Mouse (Mus musculus): ENCODE measurements around the gene Fgfr2. TPM values are rescaled to one million over a fixed set of nuclear protein-coding genes. Genes with fewer than 3 reads are reported as not detected.

The Fgfr2 gene
- total RNA-seq, 2 experiments from 2014 or later, result 1.7 to 3.7 TPM

DNA sequence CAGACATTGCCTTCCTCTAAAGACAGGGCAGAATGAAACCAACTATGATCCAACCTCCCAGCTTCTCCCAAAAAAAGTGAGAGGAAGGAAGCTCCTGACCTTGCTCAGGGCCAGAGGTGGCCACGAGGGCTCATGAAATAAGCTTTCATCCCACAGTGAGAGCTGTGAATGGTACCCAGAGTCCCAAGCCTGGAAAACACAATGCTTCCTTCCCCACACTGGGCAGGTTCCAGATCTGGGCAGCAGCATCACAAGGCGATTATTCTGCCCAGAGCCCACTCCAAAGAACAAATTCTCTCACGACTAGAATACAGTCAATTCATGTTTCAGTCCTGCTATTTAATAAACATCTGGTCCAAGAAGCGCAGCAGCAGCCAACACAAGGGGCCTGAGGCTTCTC, 2879.3 kb downstream of the Fgfr2 start:
- no peak for ATAC-seq (replicated peaks; ENCODE audit: low FRiP score, poor library complexity, severe bottlenecking)

DNA sequence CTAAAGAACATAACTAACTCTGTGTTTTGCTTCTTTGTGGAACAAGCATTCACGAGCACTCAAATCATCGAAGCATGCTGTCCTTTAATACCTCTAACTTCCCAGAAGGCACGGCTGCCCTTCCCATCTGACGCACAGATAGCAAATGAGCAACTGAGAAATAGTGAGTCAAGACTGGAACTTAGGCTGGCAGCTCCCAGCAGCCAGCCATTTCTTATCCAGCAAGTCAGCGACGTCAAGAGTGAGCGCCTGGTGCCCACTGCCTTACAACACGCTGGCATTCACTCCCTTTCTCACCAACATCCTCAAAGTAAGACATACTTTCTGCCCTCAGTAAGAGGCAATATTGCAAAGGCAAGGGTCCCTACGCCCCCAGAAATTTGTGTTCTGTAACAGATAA, 2883.0 kb downstream of the Fgfr2 start:
- ATAC-seq (replicated peaks; ENCODE audit: low FRiP score, poor library complexity, severe bottlenecking), result no peak

DNA sequence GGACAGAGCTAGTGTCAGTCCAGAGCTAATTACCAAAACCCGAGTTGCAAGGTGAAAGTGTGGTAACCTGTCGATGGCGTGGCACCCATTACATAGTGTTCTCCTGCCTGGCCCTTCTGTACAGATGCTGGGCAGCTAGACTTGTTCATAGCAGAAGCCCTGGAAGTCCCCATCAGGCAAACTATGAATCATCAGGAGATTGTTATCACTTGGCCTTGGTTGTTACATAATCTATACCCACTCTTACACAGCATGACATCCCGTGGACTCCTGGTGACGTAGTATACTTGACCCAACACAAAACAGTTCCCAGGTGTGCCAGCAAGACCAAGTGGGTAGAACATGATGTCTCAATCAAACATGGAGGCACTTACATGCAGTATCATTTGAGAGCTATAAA, 2885.9 kb downstream of the Fgfr2 start:
- ATAC-seq (replicated peaks; ENCODE audit: low FRiP score, poor library complexity, severe bottlenecking), result no peak

DNA sequence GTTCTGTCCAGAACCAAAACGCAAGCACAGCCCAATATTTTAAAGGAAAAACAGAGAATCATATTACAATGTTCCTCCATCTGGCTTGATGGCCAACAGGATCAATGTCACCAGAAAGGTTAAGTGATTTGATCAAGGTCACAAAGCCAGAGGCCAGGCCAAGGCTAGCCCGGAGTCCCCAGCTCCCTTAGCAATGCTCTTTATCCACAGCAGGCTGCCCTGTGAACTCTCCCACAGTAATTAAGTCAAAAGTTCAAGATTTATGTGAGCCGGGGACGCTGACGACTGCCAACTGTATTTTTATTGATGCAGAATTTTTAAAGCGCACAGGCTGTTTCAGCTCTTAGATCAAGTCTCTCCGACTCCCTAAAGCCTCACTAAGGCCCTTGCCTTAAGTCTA, 2889.4 kb downstream of the Fgfr2 start:
- ATAC-seq (replicated peaks; ENCODE audit: low FRiP score, poor library complexity, severe bottlenecking), result no peak

DNA sequence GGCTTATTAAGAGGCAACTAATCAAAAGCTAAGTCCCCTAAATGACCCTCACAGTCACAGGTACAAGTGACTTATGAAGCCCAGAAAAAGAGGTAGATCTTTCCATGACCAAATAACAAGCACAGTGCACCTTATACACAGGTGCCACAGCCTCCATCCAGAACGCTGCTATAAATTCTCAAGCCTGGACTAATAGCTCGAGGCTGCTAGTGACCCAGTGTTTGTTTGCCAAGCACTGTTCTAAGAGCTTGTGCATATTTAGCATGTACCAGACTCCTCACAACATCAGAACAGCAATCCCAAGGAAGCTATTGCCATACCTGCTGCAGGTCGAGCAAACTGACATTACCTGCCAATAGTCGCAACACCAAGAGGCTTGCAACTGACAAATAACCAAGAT, 2893.1 kb downstream of the Fgfr2 start:
- ATAC-seq (replicated peaks; ENCODE audit: low FRiP score, poor library complexity, severe bottlenecking), result no peak

DNA sequence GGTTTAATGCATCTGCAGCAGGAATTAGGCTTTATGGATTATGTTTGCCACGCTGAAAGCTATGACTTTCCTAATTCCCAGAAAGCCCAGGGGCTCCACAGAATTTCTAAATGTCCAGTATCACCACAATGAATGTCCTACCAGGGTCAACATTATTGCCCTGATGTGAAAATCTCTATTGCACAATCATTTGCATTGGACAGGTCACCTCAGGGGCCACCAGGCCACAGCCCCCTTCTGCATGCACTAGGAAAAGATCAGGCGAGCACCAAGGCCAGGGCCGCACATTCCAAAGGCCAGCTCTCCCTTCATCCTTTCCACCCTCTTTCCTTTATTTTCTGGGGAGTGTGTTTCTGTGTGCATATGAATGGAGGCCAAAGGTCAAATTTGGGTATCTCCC, 2897.9 kb downstream of the Fgfr2 start:
- no peak for ATAC-seq (replicated peaks; ENCODE audit: low FRiP score, poor library complexity, severe bottlenecking)

DNA sequence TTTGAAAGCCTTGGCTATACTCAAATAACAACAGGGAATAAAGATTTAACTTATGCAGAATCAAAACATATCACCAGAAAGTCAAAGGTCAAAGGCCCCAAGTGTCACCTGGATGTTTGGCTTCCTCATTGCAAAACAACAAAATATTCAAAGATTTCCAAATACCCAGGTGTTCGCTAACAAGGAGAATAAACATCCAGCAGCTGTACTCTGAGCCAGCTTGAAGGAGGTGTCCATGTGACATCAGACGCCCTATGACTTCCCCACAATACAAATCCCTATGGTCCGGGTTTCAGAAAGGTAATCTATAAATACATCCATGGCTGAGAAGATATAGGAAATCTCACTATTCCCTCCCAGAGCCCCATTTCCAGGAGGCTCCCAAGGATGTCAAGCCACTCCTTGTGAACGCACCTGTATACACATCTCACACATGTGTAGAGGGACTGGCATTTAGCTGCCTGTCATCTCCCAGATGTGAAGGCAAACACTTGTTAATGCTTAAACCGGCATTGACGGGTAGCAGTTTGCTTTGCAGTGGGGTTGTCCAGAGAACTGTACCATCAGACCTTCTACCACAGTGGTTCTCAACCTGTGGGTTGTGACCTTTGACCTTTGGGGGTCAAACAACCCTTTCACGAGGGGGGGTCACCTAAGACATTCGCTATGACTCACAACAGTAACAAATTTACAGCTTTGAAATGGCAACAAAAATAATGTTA, 2900.4 kb downstream of the Fgfr2 start:
- ATAC-seq (replicated peaks; ENCODE audit: low FRiP score, poor library complexity, severe bottlenecking), result no peak

DNA sequence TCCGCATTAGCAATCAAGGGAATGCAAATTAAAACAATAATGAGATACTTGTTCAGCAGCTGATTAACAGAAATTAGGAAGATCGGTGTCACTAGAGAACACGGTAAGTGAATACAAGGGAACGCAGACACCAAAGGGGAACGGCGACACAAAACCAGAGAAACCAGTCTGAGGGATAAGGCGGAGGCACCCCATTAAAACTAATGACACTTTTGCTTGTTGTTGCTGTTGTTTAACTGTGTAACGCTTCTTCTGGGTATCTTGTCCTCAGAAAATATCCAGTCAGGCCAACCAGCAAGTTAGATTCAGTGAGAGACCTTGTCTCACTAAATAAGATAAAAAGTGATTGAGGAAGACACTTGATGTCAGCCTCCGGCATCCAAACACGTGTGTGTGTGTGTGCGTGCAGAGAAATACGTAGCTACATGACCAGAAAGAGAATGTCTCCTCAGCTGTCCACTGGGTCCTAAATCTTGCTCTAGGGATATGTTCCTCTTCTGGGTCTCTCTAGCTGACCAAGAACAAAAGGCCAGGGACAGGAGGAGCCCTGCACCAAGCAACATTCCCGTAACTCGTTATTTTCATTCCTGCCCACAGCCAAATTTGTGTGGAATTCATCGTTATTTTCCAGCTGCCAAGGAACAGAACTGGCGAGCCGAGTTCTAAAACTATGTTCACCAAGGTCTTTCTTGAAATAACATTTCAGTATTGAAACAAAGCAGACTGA, 2901.3 kb downstream of the Fgfr2 start:
- ATAC-seq (replicated peaks; ENCODE audit: low FRiP score, poor library complexity, severe bottlenecking), result no peak

DNA sequence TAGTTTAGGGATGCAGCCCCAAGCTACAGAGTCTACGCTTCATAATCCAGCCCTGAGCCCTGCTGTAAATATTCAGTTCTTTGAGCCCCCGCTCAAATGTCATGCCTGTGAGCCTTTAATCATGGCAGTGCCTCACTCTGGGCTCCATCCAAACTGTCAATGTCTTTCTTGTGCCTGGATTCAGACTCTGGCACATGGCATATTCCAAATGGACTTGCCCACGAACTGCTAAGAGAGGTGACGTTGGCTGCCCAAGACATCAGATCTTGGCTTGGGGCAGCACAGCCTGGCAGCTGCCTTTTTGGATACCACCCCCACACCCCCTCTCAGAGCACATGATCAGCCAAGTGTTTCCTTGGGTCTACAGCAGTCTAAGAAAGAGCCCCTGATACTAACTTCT, 2902.5 kb downstream of the Fgfr2 start:
- no peak for ATAC-seq (replicated peaks; ENCODE audit: low FRiP score, poor library complexity, severe bottlenecking)

DNA sequence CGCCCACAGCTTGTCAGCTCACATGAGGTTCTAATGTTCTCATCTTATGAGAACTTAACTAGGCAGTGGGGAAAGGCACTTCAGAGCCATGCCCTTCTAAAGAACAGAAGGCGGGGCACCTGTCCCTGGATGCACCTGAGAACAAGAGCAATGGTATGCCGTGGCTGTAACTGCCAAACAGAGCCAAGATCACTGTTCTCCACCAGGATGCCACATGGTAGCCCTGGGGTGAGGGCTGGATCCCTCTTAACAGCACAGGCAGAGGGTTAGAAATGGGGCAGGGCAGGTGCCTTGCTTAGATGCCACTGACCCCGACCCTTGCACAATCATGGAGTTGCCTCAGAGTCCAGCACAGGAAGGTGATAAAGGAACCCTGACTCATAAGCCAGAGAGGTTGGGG, 2903.3 kb downstream of the Fgfr2 start:
- no peak for ATAC-seq (replicated peaks; ENCODE audit: low FRiP score, poor library complexity, severe bottlenecking)

DNA sequence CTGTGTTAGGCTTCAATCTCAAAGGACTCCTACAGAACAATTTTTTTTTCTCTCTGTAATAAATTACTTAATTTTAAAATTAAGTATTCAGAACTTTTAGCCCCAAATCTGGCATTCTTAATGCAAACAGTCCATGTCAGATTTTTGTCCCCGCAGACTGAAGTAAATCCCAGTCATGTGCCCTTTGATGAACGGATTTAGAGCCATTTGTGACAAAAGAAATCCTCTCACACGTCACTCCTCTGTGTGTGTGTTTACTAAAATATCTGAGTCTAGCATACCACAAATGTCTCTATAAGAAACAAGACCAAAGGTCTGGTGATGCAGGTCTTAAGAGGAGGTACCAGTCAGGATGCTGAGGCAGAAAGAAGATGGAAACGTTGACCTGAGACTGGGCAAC, 2906.9 kb downstream of the Fgfr2 start:
- no peak for ATAC-seq (replicated peaks; ENCODE audit: low FRiP score, poor library complexity, severe bottlenecking)

DNA sequence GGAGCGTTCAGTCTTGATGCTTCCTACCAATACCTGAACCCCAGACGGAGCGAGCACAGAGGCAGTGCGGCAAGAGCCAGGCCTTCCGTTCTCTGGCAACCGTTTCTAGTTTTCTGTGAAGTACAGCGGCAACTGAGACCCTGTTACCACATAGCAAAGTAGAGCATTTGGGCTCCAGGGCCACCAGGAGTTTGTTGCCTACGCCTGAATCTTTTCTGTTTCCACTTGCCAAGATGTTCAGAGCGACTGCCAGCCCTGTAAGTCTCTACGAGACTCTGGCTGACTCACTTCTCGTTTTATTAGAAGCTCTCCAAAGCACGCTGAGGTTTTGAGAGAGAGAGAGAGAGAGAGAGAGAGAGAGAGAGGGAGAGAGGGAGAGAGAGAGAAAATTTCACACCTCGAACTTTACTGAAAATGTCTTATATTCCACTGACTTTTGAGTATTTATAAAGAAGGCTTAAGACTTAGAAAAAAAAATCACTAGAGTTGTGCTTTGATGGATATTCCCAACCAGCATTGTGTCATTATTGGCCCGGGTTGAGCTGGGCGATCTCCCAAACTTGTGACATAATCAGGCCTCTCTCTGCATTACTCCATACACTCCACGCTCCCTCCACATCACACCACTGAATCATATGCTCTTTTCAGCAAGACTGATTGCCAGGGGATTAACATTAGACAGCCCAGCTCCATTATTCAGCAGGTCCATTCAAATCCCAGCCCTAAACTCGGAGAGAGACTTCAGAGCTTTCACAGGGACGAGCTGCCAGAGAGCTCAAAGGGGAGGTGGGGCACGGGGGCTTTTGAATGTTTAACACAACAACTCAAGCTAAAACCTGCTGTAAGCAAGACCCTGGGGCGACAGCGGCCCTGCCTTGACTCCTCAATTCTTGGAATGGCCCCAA, 2907.6 kb downstream of the Fgfr2 start:
- no peak for ATAC-seq (replicated peaks; ENCODE audit: low FRiP score, poor library complexity, severe bottlenecking)

DNA sequence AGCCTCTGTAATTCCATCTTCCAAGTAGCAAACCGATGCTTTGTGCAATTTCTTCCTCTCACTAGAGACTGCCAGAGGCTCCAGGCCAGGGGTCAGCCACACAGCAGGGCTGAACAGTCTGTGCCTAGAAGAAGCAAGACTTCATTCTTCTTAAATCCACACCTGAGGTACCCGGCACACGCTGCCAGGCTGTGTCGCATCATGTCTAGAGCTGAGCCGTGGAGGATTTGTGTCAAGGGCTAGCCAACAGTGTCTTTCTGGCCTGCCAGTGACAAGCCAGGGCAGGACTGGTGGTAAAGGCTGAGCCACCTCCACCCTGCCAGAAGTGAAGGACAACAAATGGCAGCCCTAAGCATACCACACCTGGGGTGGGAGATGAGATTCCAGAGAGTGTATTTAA, 2910.0 kb downstream of the Fgfr2 start:
- ATAC-seq (replicated peaks; ENCODE audit: low FRiP score, poor library complexity, severe bottlenecking), result no peak

DNA sequence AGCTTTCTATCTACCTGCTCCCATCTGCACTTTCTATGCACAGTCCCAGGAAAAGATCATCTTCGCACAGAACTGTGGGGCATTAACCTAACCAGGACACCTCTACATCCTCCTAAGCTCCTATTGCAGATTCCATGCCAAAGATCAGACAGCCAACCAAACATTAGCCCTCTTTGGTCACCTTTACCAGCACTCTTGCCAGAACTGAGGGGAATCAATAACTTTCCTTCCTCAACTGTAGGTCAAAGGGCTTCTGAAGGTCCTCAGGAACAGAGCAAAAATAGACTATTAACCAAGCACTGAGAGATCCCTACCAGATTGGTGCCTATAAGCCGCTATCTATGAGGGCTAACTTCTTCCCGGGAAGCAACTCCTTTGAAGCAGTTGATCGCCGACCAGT, 2911.7 kb downstream of the Fgfr2 start:
- ATAC-seq (replicated peaks; ENCODE audit: low FRiP score, poor library complexity, severe bottlenecking), result no peak

DNA sequence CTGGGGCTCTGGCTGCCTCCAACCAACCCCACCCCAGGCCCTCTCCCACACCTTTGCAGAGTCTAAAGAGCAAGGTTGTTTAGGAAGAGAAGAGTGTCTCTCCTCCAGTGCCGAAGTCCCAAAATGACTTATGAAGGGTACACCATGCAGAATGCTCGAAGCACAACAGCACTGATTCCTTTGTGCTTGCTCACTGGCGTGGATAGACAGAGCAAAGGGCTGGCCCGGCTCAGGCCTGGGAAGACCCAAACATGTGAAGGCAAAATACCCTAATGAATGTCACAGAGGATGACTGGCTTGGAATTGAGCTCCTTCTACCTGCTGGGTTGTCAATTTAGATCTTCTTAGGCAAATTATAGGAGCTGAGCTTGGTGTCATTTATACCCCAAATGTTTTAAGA, 2914.5 kb downstream of the Fgfr2 start:
- ATAC-seq (replicated peaks; ENCODE audit: low FRiP score, poor library complexity, severe bottlenecking), result no peak

DNA sequence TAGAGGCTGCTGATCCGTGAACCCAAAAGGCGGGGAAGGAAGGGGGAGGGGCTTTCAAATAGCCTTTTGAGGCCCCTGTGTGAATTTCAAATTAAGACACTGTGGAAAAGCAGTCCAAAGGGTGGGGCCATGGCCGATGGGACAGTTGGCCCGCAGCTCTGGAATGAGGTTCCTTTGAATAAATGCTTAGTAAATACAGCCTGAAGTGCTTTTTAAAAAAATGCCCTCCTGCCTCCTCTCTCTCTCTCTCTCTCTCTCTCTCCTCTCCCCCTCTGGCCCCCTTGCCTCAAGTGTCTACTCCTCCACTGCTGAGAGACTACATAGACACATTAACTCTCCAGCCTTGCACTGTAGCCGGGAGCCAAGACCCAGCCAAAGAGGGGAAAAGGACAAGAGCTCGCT, 2917.0 kb downstream of the Fgfr2 start:
- no peak for ATAC-seq (replicated peaks; ENCODE audit: low FRiP score, poor library complexity, severe bottlenecking)

DNA sequence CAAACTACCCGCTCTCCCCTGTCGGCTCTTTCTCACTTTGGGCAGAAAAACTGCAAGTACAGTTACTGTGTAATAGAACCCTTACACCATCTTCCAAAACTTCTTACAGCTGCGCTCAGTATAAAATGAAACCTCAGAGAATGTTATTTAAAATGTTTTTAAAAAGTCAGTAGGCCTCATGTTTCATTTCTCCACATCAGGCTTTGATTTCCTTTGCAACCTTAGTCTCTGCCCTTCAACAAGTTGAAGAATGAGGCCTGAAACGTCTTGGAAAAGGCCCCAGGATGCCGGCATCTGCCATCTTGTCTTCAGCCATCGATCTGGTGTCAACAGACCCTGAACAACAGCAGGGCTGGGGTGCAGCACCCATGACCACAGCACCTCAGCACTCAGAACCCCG, 2918.0 kb downstream of the Fgfr2 start:
- no peak for ATAC-seq (replicated peaks; ENCODE audit: low FRiP score, poor library complexity, severe bottlenecking)

DNA sequence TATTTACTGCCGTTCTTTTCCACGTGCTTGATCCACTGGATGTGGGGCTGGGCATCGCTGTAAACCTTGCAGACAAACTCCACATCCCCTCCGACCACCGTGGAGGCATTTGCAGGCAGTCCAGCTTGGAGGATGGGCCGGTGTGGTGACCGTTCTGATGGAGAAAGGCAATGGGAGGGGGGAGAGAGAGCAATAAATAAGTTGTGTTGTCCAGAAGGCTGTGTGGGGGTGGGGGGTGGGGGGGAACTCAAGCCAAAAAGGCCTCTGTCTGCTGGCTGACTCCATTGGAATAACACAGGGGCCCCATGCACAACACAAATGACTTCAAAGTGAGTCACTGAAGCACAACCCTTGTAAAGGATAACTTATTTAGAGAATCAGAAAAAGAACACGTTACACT, 2922.1 kb downstream of the Fgfr2 start:
- ATAC-seq (replicated peaks; ENCODE audit: low FRiP score, poor library complexity, severe bottlenecking), result no peak

DNA sequence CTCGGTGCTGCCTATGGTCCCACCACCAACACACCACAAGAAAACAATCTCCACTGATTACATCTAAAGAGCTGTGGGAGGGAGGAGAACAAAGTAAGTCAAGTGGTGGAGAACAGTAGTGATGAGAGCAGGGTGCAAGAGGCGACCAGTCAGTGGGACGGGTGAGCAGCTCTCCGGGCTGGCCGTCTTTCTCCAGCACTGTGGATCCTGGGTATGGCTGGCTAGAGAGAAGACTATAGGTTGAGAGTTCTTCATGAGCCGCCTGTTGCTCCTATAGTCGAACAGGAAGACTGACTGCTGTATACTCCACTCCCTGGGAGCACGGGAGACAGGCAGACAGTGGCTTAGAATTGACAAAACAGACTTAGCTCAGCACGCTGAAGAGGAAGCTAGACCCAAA, 2923.2 kb downstream of the Fgfr2 start:
- no peak for ATAC-seq (replicated peaks; ENCODE audit: low FRiP score, poor library complexity, severe bottlenecking)

DNA sequence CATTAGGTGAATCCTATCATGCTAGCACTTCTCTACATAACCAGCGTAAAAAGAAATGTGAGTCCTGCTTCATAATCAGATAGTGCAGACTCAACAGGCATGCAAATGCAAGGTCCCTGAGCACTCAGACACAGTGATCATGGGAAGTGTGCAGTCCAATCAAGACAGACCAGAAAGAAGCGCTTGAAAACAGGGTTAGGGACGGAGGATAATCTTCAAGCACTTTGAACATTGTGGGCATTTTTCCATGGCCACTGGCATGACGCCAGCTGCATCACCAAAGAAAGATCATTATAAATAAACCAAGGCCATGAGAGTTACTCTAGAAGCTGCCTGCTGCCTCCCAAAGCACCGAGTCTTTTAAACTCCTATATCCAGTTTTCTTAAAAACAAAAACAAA, 2923.8 kb downstream of the Fgfr2 start:
- ATAC-seq (replicated peaks; ENCODE audit: low FRiP score, poor library complexity, severe bottlenecking), result no peak

DNA sequence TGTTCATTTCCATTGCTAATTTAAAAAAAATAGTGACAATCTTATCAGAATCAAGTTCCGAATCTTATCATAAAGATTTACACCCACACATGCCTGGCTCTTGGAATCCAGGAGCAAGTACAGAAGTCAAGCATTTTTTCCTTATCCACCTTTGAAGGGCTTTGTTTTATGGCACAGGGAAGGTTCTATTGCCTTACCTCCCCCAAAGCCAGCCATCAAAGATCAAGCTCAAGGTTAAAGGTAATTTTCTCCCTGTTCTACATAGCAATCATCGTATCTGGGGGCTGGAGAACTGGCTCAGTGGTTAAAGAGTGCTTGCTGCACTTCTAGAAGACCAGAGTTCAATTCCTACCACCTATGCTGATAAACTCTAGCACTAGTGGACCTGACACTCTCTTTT, 2928.1 kb downstream of the Fgfr2 start:
- no peak for ATAC-seq (replicated peaks; ENCODE audit: low FRiP score, poor library complexity, severe bottlenecking)
